Mouse (Mus musculus) stomach, embryonic 14.5 days (tissue): ENCODE results near the gene Scpep1. TPM values are rescaled to one million over a fixed set of nuclear protein-coding genes. Genes with fewer than 3 reads are reported as not detected.
"Not testable (repeated sequence)": the region's sequence is repeated elsewhere in the genome, so short reads cannot be mapped to it uniquely, and the experiment has no call there.

Source experiments
- ATAC-seq: fragments of 200-750 bp; cut with Nextera tagmentation; 2 replicates; pipeline ENCODE4 v1.8.0; 2017; ENCODE audit warnings: low read depth, moderate TSS enrichment; ENCODE audit not compliant: insufficient number of reproducible peaks, insufficient read depth, low FRiP score
- H3K27ac ChIP-seq: fragments of 300-500 bp; sonication (generic); 2 replicates; pipeline ENCODE4 v1.5.1; 2014; ENCODE audit warnings: mild to moderate bottlenecking, low read length, moderate library complexity, mixed read lengths
- H3K27me3 ChIP-seq: fragments of 300-500 bp; sonication (generic); 2 replicates; pipeline ENCODE4 v1.6.1; 2014; ENCODE audit warnings: low read length, control low read depth, mixed read lengths; ENCODE audit not compliant: control insufficient read depth, insufficient read depth
- H3K36me3 ChIP-seq: fragments of 300-500 bp; sonication (generic); 2 replicates; pipeline ENCODE4 v1.6.1; 2014; ENCODE audit warnings: mild to moderate bottlenecking, control low read depth, low read length, moderate library complexity, mixed read lengths; ENCODE audit not compliant: control insufficient read depth, insufficient read depth
- H3K4me1 ChIP-seq: fragments of 300-500 bp; sonication (generic); 2 replicates; pipeline ENCODE4 v1.6.1; 2014; ENCODE audit warnings: low read length, control low read depth, mixed read lengths; ENCODE audit not compliant: control insufficient read depth, insufficient read depth
- H3K4me2 ChIP-seq: fragments of 300-500 bp; sonication (generic); replicated peaks from 2 replicates; pipeline ENCODE4 v1.6.1; 2014; ENCODE audit warnings: low read depth, low read length, control low read depth
- H3K4me3 ChIP-seq: fragments of 300-500 bp; sonication (generic); 2 replicates; pipeline ENCODE4 v1.5.1; 2014; ENCODE audit warnings: low read depth, low read length, control low read depth
- H3K9ac ChIP-seq: fragments of 300-500 bp; sonication (generic); replicated peaks from 2 replicates; pipeline ENCODE4 v1.6.1; 2014; ENCODE audit warnings: low read depth, mild to moderate bottlenecking, control low read depth, low read length, moderate library complexity, mixed read lengths
- H3K9me3 ChIP-seq: fragments of 300-500 bp; sonication (generic); 2 replicates; pipeline ENCODE4 v1.6.1; 2016; ENCODE audit warnings: low read depth, low read length, control low read depth; ENCODE audit not compliant: control insufficient read depth
- WGBS: fragments of 180-500 bp; shearing (Covaris S2); extraction: QIAGEN DNeasy Blood & Tissue Kit; methylation state at CpG from one replicate; pipeline ENCODE4 v1.1.7; 2014; 5-methylcytosine and 5-hydroxymethylcytosine counted together
- polyA plus RNA-seq: library from polyadenylated mRNA; unstranded; fragments of >200 nt; fragmentation: Nextera tagmentation; extraction: Ambion mirVana; gene quantifications from 2 replicates; pipeline ENCODE4 v1.2.1, GENCODE M21; 2014

The Scpep1 gene
- polyA plus RNA-seq, 1 experiment from 2014 or later, result 73.5 TPM

- Histone ChIP-seq H3K9ac (peak within 1 kb of the TSS; percentile 64), H3K4me3 (peak within 1 kb of the TSS; percentile 63), H3K27me3 (no peaks in the 10 kb centered on the region), H3K4me2 (peak within 1 kb of the TSS; percentile 66), H3K4me1 (peaks cover 2% of the 10 kb centered on the region; the same call in 1 of the 2 replicates), H3K27ac (peak within 1 kb of the TSS; percentile 58; the same call in 1 of the 2 replicates), H3K9me3 (no peaks in the 10 kb centered on the region), H3K36me3 (no peaks in the 10 kb centered on the region)
- 3% methylated on average over 48 of the region's 48 CpGs for WGBS
- ATAC-seq, result peak; percentile 94
Observed at GRCm38 (mm10) chr11:88998974-88999722, 43.9 kb upstream of the Scpep1 start, which contains the start of gene Trim25. Trim25 (plus strand) TSS chr11:88999376.

GRCm38 (mm10) chr11:88998406-88998805, 43.1 kb upstream of the Scpep1 start:
- no peaks in the 10 kb centered on the region for H3K9me3 ChIP-seq
- H3K27ac ChIP-seq, result no peak overlapping the region

GRCm38 (mm10) chr11:88997343-88997742, 42.1 kb upstream of the Scpep1 start:
- not testable (repeated sequence) for ATAC-seq, H3K27me3 ChIP-seq, H3K27ac ChIP-seq, H3K4me3 ChIP-seq, H3K4me1 ChIP-seq, H3K9me3 ChIP-seq, H3K4me2 ChIP-seq, H3K9ac ChIP-seq, H3K36me3 ChIP-seq
- 87% methylated on average over 5 of the region's 5 CpGs for WGBS

More at GRCm38 (mm10) chr11:88998406-88998805, 43.1 kb upstream of the Scpep1 start:
- 27% methylated on average over 3 of the region's 3 CpGs for WGBS
- Histone ChIP-seq H3K4me2 (peak overlapping the region; percentile 66; the same call in 1 of the 2 replicates), H3K36me3 (no peaks in the 10 kb centered on the region), H3K9ac (no peak overlapping the region), H3K4me3 (no peak overlapping the region), H3K4me1 (peaks cover 2% of the 10 kb centered on the region; the same call in 1 of the 2 replicates), H3K27me3 (no peaks in the 10 kb centered on the region)
- no peak for ATAC-seq

DNA sequence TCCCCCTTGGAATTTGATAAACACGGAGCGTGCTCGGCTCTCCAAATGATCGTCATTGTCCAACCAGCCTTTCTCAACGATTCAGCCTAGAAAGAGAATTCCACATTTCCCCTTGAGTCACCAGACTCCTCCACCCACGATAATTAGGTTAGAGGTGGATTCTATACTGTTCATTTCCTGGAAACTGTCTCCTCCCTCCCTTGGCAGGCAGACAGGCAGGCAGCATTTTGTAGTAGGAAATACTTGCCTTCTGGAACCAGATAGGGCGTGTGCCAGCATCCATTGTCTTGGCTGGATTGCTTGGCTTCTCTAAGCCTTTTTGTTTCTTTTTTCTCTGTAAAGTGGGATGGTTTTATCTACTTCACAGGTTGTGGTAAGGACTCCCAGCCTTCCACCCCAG, 41.2 kb upstream of the Scpep1 start:
- Histone ChIP-seq H3K4me2 (no peak overlapping the region), H3K9ac (no peak overlapping the region), H3K4me3 (no peak overlapping the region), H3K36me3 (no peaks in the 10 kb centered on the region), H3K27ac (no peak overlapping the region), H3K9me3 (no peaks in the 10 kb centered on the region), H3K4me1 (no peaks in the 10 kb centered on the region), H3K27me3 (no peaks in the 10 kb centered on the region)
- ATAC-seq, result no peak
- 56% methylated on average over 7 of the region's 7 CpGs for WGBS

DNA sequence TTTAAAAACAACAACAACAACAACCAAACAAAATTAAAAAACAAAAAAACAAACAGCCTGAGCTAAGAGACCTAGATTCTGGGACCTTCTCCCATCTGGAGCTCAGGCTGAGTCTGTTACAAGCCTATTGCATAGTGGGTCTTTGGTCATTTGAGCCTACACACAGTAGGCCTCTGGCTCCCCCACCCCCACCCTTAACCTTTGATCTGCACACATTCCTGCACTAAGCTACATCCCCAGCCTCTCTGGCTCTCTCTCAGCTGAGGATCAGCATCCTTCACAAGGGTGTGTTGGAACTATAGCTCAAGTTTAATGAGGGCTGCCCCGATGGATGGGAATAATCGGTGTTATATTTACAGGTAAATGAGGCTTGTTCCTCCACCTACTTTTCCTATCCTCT, 40.4 kb upstream of the Scpep1 start:
- Histone ChIP-seq H3K4me3 (no peak overlapping the region), H3K4me2 (no peak overlapping the region), H3K4me1 (no peaks in the 10 kb centered on the region), H3K36me3 (peaks cover 6% of the 10 kb centered on the region; the same call in 1 of the 2 replicates), H3K27me3 (no peaks in the 10 kb centered on the region), H3K27ac (no peak overlapping the region), H3K9ac (no peak overlapping the region), H3K9me3 (no peaks in the 10 kb centered on the region)
- no peak for ATAC-seq
- WGBS, result 89% methylated on average over 2 of the region's 2 CpGs

DNA sequence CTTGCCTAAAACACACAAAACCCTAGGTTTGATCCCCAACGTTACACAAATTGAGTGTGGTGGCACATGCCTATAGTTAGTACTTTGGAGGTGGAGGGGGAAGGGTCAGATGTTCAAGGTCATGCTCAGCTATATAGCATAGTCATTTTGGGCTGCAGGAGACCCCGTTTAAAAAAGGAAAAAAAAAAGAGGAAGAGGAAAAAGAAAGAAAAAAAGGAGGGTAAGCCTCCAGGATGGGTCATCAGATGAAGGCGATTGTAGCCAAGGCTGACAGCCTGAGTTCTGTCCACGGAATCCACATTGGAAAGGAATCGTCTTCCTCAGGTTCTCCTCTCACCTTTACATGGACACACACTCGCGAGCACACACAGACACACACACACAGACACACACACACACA, 39.2 kb upstream of the Scpep1 start:
- no peaks in the 10 kb centered on the region for H3K4me1 ChIP-seq
- H3K27me3 ChIP-seq, result no peaks in the 10 kb centered on the region
- no peak for ATAC-seq
- H3K4me3 ChIP-seq, result no peak overlapping the region
- H3K9me3 ChIP-seq, result no peaks in the 10 kb centered on the region
- H3K4me2 ChIP-seq, result no peak overlapping the region
- 84% methylated on average over 7 of the region's 7 CpGs for WGBS
- H3K9ac ChIP-seq, result no peak overlapping the region
- H3K27ac ChIP-seq, result no peak overlapping the region
- peaks cover 8% of the 10 kb centered on the region; the same call in 1 of the 2 replicates for H3K36me3 ChIP-seq

- no peaks in the 10 kb centered on the region for H3K9me3 ChIP-seq
- H3K4me3 ChIP-seq, result no peak overlapping the region
- H3K4me1 ChIP-seq, result no peaks in the 10 kb centered on the region
- peaks cover 8% of the 10 kb centered on the region; the same call in 1 of the 2 replicates for H3K36me3 ChIP-seq
- peak; percentile 58; the same call in 1 of the 2 replicates for ATAC-seq
- H3K27ac ChIP-seq, result no peak overlapping the region
- no peak overlapping the region for H3K9ac ChIP-seq
- WGBS, result 18% methylated on average over 5 of the region's 5 CpGs
- H3K27me3 ChIP-seq, result no peaks in the 10 kb centered on the region
- no peak overlapping the region for H3K4me2 ChIP-seq
Observed at GRCm38 (mm10) chr11:88993625-88994024, 38.4 kb upstream of the Scpep1 start.

DNA sequence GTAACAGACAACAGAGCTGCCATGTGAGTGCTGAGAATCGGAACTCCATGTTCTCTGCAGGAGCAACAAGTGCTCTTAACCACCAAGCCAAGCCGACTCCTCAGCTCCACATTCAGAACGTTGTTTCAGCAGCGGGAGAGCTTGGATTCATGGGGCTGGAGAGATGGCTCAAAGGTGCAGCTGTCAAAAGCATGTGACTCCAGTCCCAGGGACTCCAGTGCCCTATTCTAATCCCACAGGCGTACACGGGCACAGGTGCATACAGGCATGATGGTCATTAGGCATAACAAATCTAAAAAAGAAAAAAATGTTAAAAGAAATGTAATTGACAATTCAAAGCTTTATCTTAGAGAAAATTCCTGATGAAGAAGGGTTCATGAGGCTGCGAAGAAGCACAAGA, 37.9 kb upstream of the Scpep1 start:
- Histone ChIP-seq H3K27ac (no peak overlapping the region), H3K4me1 (no peaks in the 10 kb centered on the region), H3K4me3 (no peak overlapping the region), H3K9me3 (no peaks in the 10 kb centered on the region), H3K4me2 (no peak overlapping the region), H3K36me3 (peaks cover 8% of the 10 kb centered on the region; the same call in 1 of the 2 replicates), H3K27me3 (no peaks in the 10 kb centered on the region), H3K9ac (no peak overlapping the region)
- ATAC-seq, result no peak
- 50% methylated on average over 7 of the region's 7 CpGs for WGBS
